Mouse (Mus musculus) mammary gland, adult 2 months (tissue): Measurements from ENCODE around the gene Isx. TPM values are rescaled to one million over a fixed set of nuclear protein-coding genes. Genes with fewer than 3 reads are reported as not detected.

Experiments
- polyA plus RNA-seq: library from polyadenylated mRNA; depleted of rRNA; stranded (reverse); fragments of >200 nt; gene quantifications from 2 replicates; pipeline ENCODE4 v1.2.3, GENCODE M21; 2012; ENCODE audit warnings: low replicate concordance; rRNA removed

Gene Isx
- polyA plus RNA-seq, result not detected in 2 replicates

GRCm38 (mm10) chr8:74872940-74873339, at the start of gene Isx:
TSS of gene Isx (plus strand) at chr8:74873173.

Other genes starting within 250 kb of the Isx start
- gene Hmgxb4, start 120.2 kb downstream of the Isx start, polyA plus RNA-seq, result 11.8 and 21.0 TPM in 2 replicates
- gene Tom1, start 160.5 kb downstream of the Isx start, polyA plus RNA-seq, result 28.4 and 71.1 TPM in 2 replicates
- 40.1 and 46.6 TPM in 2 replicates for gene Hmox1, start 220.4 kb downstream of the Isx start, polyA plus RNA-seq
- gene Mcm5, start 236.4 kb downstream of the Isx start, polyA plus RNA-seq, result 13.6 and 17.6 TPM in 2 replicates